Mouse (Mus musculus): ENCODE measurements at regions not wholly inside any gene's neighbourhood (a gene's known extent, or its start where the extent isn't known, plus 50 kb on each side); places are given as distances from the start of the nearest gene placed in this dataset.
"Not testable (repeated sequence)": the region's sequence is repeated elsewhere in the genome, so short reads cannot be mapped to it uniquely, and the experiment has no call there.

GRCm38 (mm10) chr1:43305349-43306278 lies 108.8 kb upstream of the Fhl2 start:
- no peak for DNase-seq

DNA sequence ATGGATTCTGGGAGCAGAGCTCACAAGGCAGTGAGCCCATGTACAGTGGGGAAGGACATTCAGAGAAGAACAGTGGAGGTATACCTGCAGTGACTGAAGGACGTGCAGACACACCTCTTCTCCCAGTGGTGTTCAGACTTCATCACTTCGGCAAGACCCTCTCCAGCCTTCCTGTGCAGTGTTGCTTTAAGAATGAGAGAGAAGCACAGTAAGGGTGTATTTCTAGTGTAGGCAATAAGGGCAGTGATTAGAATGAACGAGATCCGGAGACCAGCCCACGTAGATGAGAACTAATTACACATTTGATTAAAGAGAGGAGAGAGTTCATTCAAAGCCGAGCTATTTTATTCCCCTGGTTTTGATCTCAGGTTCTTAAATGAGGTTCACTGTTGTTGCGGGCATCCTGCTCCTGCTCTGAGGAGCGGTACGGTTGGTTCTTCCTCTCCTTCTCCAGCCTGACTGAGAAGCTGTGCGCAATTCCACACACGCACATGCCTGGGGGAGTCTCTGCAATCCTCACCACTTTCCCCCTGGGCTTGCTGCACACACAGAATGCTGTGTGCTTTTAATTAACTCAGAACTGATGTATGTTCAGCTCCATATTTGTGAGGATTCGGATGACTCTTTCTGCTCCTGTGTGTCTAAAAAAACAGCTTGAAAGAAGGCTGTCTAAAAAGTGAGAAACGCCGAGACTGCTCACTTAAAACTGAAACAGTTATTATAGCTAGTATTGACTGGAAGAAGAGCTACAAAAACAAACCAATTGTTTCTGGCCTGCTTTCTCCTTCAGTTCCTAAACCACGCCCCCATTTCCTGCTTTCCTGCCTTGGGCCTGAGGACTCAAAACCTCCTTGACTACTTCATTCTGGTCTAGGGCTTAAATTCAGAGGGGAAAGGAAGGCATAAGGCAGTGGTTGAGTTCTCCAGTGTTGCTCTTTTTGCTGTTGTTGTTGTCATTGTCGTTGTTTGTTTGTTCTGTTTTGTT lies 114.2 kb upstream of the Fhl2 start:
- no peak for DNase-seq

GRCm38 (mm10) chr1:43316331-43316730 lies 119.5 kb upstream of the Fhl2 start:
- DNase-seq: not testable (repeated sequence)

DNA sequence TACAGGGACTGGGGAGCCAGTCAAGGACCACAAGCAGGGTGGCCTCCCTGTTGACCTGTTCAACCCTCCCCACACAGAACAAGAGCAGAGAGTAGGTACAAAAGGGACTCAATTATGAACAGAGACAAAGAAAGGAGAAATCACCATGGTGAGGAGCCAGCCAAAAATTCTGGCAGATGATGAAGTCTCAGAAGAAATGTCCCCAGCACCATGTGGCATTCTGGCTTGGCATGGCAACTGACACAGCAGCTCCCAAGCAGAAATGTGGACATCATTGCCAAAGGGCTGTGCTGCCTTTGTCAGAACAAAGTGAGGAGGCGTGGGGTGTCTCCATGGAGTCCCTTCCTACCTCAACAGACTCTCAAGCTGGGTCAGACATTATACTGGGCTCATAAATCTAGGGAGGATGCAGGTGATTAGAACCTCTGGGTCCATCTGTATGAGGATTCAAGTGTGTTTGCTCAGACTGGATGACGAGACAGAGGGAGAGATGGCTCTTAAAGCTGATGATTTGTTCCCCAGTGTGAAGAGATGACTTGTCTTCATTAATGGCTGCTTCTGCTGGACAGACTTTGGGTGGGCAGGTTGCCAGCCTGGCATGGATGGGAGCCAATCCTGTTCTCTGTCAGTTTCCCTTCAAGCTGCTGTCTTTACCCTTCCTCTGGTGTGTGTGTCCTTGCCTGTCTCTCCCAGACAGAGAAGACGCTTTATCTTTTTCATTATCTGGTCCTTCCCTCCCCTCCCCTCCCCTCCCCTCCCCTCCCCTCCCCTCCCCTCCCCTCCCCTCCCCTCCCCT lies 120.5 kb upstream of the Fhl2 start:
- DNase-seq: no peak

- DNase-seq: not testable (repeated sequence)
These were observed 110.9 kb upstream of the Nck2 start for GRCm38 (mm10) chr1:43333488-43333887.

GRCm38 (mm10) chr1:43337168-43337784 lies 107.1 kb upstream of the Nck2 start:
- peak; percentile 32 for DNase-seq

- DNase-seq: no peak
These were observed 106.1 kb upstream of the Nck2 start for GRCm38 (mm10) chr1:43338096-43338915.

DNA sequence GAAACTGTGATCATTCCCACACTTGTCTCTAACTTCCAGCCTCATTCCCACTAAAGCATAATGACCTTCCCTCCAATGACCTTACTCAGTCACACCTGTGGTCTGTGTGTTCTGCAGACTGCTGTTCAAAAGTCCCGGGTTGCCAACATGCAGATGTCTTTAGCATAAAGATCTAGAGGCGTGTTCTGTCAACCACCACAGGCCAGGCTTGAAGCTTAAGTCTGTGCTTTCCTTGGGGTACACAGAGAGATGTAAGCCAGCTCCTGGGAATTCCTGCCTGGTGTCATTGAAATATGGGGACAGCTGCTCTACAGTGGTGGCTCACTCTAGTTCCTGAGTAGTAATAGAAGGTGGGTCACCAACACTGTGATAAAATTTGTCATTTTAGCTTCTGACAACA lies 101.5 kb upstream of the Nck2 start:
- DNase-seq: no peak

- peak; percentile 21 for DNase-seq
These were observed 101.0 kb upstream of the Nck2 start for GRCm38 (mm10) chr1:43343410-43343809.

DNA sequence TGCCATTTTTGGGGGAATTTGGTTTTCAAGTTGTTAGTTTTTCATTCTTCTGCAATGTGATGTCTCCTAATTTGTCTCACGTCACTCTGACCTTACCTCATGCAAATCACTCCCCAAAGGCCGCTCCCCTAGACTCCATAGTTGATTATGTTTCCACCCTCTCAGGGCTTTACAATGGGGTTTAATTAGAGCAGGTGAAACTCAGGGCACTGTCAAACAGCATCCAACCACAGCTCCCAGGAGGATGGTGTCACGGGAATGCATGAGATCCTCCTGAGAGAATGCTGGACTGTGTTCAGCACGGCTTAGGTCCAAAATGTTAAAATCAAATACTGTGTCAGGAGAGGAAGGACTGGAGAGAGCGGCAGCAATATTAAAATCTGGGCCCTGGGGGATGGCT lies 100.4 kb upstream of the Nck2 start:
- no peak for DNase-seq

GRCm38 (mm10) chr1:43347152-43347551 lies 97.2 kb upstream of the Nck2 start:
- DNase-seq: no peak

DNA sequence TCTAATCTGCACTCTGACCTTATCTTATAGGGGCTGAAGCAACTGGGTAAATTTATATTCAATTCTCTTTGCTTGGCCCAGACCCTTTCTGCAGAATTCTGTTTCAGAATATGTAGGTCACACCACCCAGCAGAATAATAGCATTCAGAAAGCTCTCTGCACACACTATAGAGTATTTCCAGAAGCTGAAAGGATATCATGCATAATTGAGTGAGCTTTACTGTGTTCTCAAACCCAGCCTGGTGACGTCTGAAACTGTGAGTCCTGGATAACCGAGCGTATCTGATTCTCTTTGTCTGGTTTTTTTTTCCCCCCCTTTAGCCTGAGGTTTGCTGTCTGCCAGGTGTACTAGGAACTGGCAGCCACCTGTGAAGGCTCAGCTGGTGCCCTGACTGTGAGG lies 94.4 kb upstream of the Nck2 start:
- no peak for DNase-seq

GRCm38 (mm10) chr1:43358191-43358590 lies 86.2 kb upstream of the Nck2 start:
- DNase-seq: no peak

- DNase-seq: no peak
These were observed 84.7 kb upstream of the Nck2 start for GRCm38 (mm10) chr1:43359662-43360061.

GRCm38 (mm10) chr1:43360291-43360690 lies 84.1 kb upstream of the Nck2 start:
- DNase-seq: no peak

- DNase-seq: no peak
These were observed 83.6 kb upstream of the Nck2 start for GRCm38 (mm10) chr1:43360741-43361140.

GRCm38 (mm10) chr1:43361455-43361863 lies 82.9 kb upstream of the Nck2 start:
- DNase-seq: no peak

DNA sequence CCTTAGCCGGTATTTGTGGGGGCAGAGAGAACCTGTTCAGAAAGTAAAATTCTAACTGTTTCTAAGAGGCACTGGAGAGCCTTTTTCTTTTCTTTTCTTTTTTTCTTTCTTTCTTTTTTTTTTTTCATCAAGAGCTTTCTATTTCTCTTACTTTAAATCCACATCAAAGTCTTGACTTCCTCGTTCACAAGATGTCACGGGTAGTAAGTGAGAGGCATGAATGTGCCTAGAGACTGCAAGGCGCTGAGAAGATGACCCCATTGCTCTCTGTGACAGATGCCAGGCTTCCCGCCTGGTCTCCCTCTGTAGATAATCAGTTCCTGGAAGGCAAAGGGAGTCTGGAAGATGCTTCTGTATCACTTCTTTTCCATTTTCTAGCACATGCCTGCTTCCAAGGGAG lies 82.2 kb upstream of the Nck2 start:
- no peak for DNase-seq

- DNase-seq: no peak
These were observed 81.2 kb upstream of the Nck2 start for GRCm38 (mm10) chr1:43363178-43363577.

DNA sequence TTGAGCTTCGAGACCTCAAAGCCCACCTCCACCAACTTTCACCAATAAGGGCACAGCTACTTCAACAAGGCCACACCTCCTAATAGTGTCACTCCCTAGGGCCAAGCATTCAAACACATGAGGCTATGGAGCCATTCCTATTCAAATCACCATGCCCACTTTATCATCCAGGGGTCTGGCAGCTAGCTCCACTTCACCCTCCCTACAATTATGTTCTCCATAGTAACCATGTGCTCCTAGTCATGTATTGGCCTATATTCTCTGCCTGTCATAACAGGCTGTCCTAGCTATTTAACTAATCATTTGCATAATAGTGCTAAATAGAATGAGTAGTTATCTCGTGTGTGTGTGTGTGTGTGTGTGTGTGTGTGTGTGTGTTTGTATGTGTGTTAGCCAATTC lies 77.9 kb upstream of the Nck2 start:
- no peak for DNase-seq

Data from liver (tissue).